Mouse (Mus musculus) cerebellum, adult 2 months (tissue): ENCODE data around the gene Chchd3. TPM values are rescaled to one million over a fixed set of nuclear protein-coding genes. Genes with fewer than 3 reads are reported as not detected.

ENCODE experiments used
- DNase-seq, 2 experiments: peaks; one replicate each; pipeline ENCODE4 v3.0.0; 2021
- H3K27ac ChIP-seq: fragments of 200-500 bp; 2 replicates; pipeline ENCODE4 v1.5.1; 2012; ENCODE audit warnings: low read length, control low read depth, inconsistent platforms; ENCODE audit not compliant: insufficient read depth
- H3K27me3 ChIP-seq: fragments of 200-500 bp; 2 replicates; pipeline ENCODE4 v1.6.1; 2012; ENCODE audit warnings: inconsistent platforms, mild to moderate bottlenecking, low read length, moderate library complexity; ENCODE audit not compliant: control insufficient read depth, insufficient read depth
- H3K4me1 ChIP-seq: fragments of 200-500 bp; 2 replicates; pipeline ENCODE4 v1.6.1; 2011; ENCODE audit warnings: low read length; ENCODE audit not compliant: control insufficient read depth, insufficient read depth
- H3K4me3 ChIP-seq: fragments of 200-500 bp; replicated peaks from 2 replicates; pipeline ENCODE3; 2011; ENCODE audit warnings: mild to moderate bottlenecking, low read depth, low read length, control low read depth; ENCODE audit not compliant: insufficient read depth
- CTCF ChIP-seq: fragments of 200-500 bp; IDR thresholded peaks from 2 replicates; pipeline ENCODE4 v1.5.1; 2011; ENCODE audit warnings: low read depth, mild to moderate bottlenecking, control low read depth, low read length, moderate library complexity, borderline replicate concordance; ENCODE audit not compliant: insufficient read depth
- POLR2A ChIP-seq: fragments of 200-500 bp; IDR thresholded peaks from 2 replicates; pipeline ENCODE4 v1.6.1; 2011; ENCODE audit warnings: low read length, control low read depth, borderline replicate concordance; ENCODE audit not compliant: insufficient read depth
- WGBS: fragments of 180-500 bp; shearing (Covaris S2); methylation state at CpG from one replicate; pipeline ENCODE4 v1.1.7; 2018; 5-methylcytosine and 5-hydroxymethylcytosine counted together
- polyA plus RNA-seq: library from polyadenylated mRNA; depleted of rRNA; stranded (reverse); fragments of >200 nt; gene quantifications from 2 replicates; pipeline ENCODE4 v1.2.3, GENCODE M21; 2012

The Chchd3 gene
- polyA plus RNA-seq, 1 experiment, result 157 TPM

DNA sequence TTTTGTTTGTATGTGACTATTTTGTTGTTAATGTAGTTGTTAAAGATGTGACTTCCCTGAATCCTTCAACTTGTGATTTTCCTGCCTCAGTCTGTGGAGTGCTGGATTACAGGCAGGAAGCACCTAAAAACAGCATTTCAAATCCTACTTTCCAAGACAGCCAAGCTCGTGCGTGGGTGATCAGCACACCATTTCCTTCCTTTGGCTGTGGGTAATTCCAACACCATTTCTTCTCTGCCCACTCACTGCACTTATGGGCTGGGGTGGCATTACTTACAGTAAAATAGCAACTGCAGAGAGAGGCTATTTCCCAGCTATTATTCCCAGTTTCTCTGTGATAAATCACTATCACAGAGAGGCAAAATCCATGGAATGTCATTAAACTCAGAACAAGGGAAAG is 140.0 kb downstream of the Chchd3 start:
- Histone ChIP-seq H3K4me1 (no peaks in the 10 kb centered on the region), H3K27ac (no peak overlapping the region), H3K27me3 (no peaks in the 10 kb centered on the region), H3K4me3 (no peak overlapping the region)
- WGBS, result 65% methylated on average over 2 of the region's 2 CpGs
- no peak for TF ChIP-seq POLR2A
- no peak for TF ChIP-seq CTCF
- DNase-seq, result no peak

GRCm38 (mm10) chr6:32910692-32911091 is 149.4 kb downstream of the Chchd3 start:
- no peaks in the 10 kb centered on the region for H3K27me3 ChIP-seq
- H3K4me3 ChIP-seq, result no peak overlapping the region
- 92% methylated on average over 2 of the region's 2 CpGs for WGBS
- no peaks in the 10 kb centered on the region for H3K4me1 ChIP-seq
- no peak for DNase-seq
- no peak overlapping the region for H3K27ac ChIP-seq
- no peak for TF ChIP-seq POLR2A
- no peak for TF ChIP-seq CTCF

DNA sequence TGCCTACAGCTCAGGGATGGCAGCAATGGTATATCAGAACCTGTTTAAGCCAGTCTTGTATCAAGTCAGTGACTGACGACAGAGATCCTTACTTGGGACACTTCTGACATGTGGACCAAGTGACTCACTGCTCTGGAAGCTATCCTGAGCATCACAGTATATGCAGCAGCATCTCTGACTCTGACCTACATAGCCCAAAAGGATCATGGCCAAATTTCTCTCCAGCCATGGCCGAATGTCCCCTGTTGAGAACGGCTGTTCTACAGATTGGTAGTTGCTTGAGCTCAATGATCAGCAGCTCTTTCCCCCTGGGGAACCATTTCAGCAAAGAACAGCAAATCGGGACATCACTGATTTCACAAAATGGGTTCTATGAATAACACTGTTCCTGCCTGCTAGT is 161.0 kb downstream of the Chchd3 start:
- Histone ChIP-seq H3K4me3 (no peak overlapping the region), H3K27ac (peak overlapping the region; percentile 4; the same call in 1 of the 2 replicates), H3K4me1 (peaks cover 9% of the 10 kb centered on the region; the same call in 1 of the 2 replicates), H3K27me3 (no peaks in the 10 kb centered on the region)
- 6% methylated on average over 4 of the region's 4 CpGs for WGBS
- TF ChIP-seq POLR2A, result no peak
- no peak for TF ChIP-seq CTCF
- peak; percentile 63 to 84 for DNase-seq

DNA sequence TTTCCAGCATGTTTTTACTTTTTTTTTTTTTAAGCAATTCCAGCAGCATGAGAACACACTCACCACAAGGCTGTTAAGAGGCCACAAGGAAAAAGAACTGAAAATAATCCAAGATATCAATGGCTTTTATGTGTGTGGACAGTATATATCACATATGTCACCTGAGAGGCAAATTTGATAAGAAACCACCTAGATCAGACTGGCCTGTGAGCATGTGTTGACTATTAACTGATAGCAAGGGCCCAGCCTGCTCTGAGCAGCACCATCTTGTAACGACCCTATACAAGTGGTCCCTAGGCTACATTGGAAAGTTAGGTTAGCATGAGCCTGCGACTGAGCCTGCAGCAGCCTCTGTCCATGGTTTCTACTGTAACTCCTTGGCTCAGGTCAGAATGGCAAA is 166.0 kb downstream of the Chchd3 start:
- peaks cover 1% of the 10 kb centered on the region; the same call in 1 of the 2 replicates for H3K4me1 ChIP-seq
- H3K27me3 ChIP-seq, result no peaks in the 10 kb centered on the region
- TF ChIP-seq POLR2A (no peak), CTCF (no peak)
- H3K27ac ChIP-seq, result no peak overlapping the region
- no peak for DNase-seq
- 93% methylated on average over 2 of the region's 2 CpGs for WGBS
- H3K4me3 ChIP-seq, result no peak overlapping the region

- no peak for DNase-seq
- Histone ChIP-seq H3K4me3 (no peak overlapping the region), H3K27ac (no peak overlapping the region), H3K4me1 (no peaks in the 10 kb centered on the region), H3K27me3 (no peaks in the 10 kb centered on the region)
- TF ChIP-seq CTCF, result no peak
- no peak for TF ChIP-seq POLR2A
- WGBS, result 90% methylated on average over 4 of the region's 4 CpGs
Observed at GRCm38 (mm10) chr6:32890726-32891125, 169.3 kb downstream of the Chchd3 start.

- H3K4me1 ChIP-seq, result no peaks in the 10 kb centered on the region
- no peak overlapping the region for H3K4me3 ChIP-seq
- no peak for TF ChIP-seq POLR2A
- no peak for TF ChIP-seq CTCF
- DNase-seq, result no peak
- WGBS, result 63% methylated on average over 4 of the region's 4 CpGs
- no peaks in the 10 kb centered on the region for H3K27me3 ChIP-seq
- no peak overlapping the region for H3K27ac ChIP-seq
Observed at GRCm38 (mm10) chr6:32888894-32889529, 171.0 kb downstream of the Chchd3 start.

GRCm38 (mm10) chr6:32878586-32878985 is 181.5 kb downstream of the Chchd3 start:
- 70% methylated on average over 5 of the region's 5 CpGs for WGBS
- no peak for TF ChIP-seq POLR2A
- TF ChIP-seq CTCF, result no peak
- Histone ChIP-seq H3K4me3 (no peak overlapping the region), H3K27ac (no peak overlapping the region), H3K4me1 (no peaks in the 10 kb centered on the region), H3K27me3 (no peaks in the 10 kb centered on the region)
- no peak for DNase-seq

GRCm38 (mm10) chr6:32874176-32874575 is 185.9 kb downstream of the Chchd3 start:
- no peaks in the 10 kb centered on the region for H3K27me3 ChIP-seq
- WGBS, result 67% methylated on average over 3 of the region's 3 CpGs
- TF ChIP-seq CTCF, result no peak
- TF ChIP-seq POLR2A, result no peak
- DNase-seq, result no peak
- H3K4me3 ChIP-seq, result no peak overlapping the region
- no peaks in the 10 kb centered on the region for H3K4me1 ChIP-seq
- no peak overlapping the region for H3K27ac ChIP-seq

DNA sequence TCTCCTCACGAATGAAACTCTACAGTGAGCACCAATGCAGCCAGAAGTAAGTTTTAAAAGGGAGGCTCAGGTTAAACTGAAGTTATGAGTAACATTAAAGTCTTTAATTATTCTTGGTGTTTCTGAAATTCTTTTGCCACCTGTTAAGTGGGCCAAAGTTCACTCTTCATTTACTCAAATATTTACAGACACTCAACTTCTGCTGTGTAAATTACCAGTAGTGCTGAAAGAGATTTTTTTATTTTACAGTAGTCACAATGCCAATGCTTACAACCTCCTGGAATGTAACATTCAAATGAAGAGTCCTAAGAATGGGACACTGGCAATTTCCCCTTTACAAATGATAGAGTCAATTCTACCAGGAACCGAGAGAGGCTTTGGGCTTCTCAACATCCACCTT is 187.3 kb downstream of the Chchd3 start:
- TF ChIP-seq POLR2A (no peak), CTCF (no peak)
- Histone ChIP-seq H3K4me3 (no peak overlapping the region), H3K27ac (no peak overlapping the region), H3K27me3 (no peaks in the 10 kb centered on the region), H3K4me1 (no peaks in the 10 kb centered on the region)
- no peak for DNase-seq
- 87% methylated on average over 2 of the region's 2 CpGs for WGBS
